Mouse (Mus musculus) heart, adult 9 months (tissue): ENCODE measurements at regions not wholly inside any gene's neighbourhood (a gene's known extent, or its start where the extent isn't known, plus 50 kb on each side); places are given as distances from the start of the nearest gene placed in this dataset.

Source experiments
- DNase-seq, 2 experiments: peaks; one replicate each; pipeline ENCODE4 v3.0.0; 2022; ENCODE audit warnings: low spot score in 2 of 2

DNA sequence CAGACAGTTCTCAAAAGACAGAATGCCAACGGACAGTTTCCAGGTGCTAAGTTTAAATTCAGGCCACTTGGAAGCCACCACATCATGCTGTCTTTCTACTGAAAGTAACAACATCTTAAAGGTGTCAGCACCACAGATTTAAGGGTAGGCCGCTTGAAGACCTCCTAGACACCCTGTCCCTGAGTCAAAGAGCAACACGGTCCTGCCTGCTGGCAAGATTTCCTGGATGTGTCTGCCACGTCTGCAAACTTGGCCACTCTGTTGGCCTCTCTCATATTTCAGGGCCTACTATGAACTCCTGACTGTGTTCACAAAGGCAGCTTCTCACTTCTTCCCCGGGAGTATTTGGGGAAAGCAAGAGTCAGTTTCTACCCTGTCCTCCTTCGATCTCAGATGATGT is 194.7 kb upstream of the Esrrg start:
- DNase-seq = no peak

DNA sequence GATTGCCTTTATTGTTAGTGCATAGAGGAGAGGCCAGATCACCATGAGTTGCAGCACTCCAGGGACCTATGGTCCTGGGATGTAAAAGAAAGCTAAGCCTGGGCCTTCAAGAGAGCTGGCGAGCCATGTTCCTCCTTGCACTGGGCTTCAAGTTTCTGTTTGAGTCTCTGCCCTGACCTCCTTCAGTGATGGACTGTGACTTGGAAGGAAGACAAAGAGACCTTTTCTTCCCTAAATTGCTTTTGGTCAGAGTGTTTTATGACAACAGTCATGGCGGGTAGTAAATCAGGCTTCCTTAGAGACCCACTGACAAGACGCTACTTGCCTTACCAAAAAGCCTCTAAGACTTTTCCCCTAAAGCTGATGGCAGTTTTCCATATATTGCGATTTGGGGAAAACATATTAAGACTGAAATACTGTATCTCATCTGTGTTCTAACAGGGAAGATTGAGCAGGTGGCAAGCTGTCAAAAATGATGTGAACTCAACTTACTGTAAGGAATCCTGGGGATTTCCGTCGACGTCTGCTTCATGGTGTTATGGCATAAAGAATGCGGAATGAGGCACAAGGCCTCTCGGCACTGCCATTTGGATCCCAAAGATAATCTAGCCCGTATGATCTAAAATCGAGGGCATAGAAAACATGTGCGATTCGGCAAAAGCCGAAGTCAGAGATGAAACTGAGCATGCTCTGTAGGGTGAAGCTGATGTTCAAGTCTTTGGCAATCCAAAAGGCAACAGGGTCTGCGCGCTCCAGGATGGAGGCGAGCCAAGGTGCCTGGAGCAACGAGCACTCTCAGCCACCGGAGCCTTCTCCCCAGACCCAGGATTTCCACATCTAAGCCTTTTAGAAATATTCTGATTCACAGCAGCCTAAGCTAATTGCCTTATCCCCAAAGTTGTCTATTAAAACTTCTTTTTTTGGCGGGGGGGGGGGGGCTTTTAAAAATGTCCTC is 190.1 kb upstream of the Esrrg start:
- DNase-seq = no peak

- DNase-seq = no peak
These were observed 179.9 kb upstream of the Esrrg start for GRCm38 (mm10) chr1:187428536-187429215.

DNA sequence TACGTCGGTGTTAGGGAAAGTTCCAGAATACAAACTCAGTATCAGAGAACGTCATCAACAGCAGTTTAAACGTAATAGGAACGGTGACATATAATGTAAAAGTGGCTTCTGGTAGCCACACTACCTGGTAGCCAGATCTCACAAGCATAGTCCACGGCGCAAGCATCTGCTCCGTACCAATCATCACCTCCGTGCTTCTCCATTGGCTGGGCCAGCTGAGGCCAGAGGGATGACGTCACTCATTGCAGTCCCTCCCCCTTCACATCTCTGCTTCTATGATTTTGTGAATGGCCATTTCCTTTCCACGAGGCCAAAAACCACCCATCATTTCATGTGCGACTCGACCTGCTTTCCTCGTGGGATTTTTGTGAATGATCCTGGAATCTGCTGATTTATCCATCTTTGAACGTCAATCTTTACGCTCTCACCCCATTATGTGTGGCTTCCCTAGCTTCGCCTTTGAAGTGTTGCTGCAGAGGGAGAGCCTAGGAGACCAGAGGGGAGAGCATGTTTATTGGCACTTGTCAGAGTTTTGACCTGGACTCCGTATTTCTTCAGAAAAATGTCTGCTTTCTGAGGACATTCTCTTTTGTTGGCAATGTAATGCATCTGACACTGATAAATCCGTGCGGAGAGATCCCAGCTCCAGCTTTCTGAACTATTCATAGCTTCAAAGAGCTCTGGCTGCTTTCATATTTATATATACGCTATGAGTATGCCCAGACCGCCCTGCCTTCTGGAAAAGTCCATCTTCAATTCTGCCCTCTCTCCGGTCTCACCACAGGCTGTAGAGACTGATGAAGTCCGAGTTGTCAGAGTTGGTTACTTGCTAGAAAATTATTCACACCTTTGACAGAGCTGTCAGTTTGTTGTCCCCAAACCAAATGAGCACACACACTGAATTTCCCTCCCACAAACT is 174.6 kb upstream of the Esrrg start:
- DNase-seq = no peak

GRCm38 (mm10) chr1:187439170-187439914 is 169.2 kb upstream of the Esrrg start:
- no peak for DNase-seq

DNA sequence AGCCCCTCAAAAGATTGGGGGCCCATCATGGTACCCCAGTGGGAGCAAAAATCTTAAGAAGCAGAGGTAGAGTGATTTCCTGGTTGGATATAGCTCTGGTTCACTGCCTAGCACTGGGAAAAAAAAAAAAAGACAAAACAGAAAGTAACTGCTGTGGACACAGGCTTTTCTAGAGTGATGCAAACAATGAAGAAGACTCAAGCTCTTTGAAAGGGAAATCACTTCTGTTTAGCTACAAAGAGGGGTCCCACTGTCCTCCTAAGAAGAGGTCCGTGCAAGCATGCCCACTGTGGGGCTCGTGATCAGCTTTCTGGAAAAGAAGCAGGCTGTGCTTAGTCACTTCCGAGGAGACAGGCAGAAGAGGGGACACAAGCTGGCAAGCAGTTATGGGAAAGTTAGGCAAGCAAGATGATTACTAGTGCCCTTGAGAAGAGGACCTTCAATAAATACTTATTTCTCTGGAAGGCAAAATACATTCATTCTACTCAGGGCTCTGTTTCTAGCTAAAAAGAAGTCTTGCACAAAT is 166.9 kb upstream of the Esrrg start:
- DNase-seq = no peak

- no peak for DNase-seq
These were observed 162.1 kb upstream of the Esrrg start for GRCm38 (mm10) chr1:187446511-187446910.

DNA sequence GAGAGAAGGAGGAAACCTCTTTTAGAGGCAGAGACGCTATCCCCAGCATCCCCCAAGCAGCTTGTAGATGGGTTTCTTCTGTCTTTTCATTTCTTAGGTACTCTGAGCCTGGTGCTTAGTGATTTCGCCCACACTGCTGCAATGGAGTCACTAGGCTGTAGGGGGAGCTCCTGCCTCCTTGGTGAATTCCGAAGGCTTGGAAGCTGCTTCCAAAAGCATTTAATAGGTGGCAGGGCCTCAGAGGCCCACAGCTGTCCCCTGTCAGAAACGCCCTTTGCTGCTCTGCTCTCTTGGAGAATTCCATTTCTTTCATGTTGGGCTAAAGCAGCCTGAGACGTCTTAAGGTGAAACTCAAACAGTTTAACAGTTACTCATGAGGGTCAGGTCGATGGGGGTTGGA is 160.4 kb upstream of the Esrrg start:
- DNase-seq = peak in 1 of 2 experiments; percentile 31

GRCm38 (mm10) chr1:187450106-187450505 is 158.5 kb upstream of the Esrrg start:
- no peak for DNase-seq

DNA sequence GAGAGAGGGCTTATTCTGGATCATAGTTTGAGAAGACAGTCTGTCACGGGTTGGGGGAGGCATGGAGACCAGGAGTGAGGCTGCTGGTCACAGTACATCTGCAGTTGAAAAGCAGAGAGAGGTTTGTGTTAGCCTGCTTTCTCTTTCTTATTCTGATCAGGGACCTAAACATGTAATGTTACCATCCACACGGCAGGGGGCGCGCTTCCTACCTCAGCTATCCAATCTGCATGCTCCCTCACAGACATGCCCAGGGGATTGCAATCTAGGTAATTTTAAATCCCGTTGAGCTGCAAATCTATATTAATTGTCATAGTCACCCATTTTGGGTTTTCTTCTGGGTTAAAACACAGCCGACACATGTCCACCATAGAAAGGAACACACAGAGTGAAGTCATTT is 156.4 kb upstream of the Esrrg start:
- DNase-seq = peak in 1 of 2 experiments; percentile 3

DNA sequence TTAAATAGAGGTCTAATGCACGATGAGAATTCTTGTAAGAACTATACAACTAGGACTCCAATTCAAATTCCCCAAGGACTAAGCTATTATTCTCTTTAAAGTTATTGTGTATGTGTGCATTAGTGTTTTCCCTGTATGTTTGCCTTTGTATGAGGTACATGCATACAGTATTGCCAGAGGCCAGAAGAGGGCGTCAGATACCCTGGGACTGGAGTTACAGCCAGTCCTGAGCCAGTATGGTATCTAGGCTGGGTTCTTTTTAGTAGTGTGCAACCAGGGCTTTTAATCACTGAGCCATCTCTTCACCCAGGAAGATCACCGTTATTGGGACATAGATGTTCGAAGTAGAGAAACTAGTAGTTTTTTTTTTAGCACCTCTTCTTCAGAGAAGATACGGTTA is 154.2 kb upstream of the Esrrg start:
- peak in 1 of 2 experiments; percentile 1 for DNase-seq

DNA sequence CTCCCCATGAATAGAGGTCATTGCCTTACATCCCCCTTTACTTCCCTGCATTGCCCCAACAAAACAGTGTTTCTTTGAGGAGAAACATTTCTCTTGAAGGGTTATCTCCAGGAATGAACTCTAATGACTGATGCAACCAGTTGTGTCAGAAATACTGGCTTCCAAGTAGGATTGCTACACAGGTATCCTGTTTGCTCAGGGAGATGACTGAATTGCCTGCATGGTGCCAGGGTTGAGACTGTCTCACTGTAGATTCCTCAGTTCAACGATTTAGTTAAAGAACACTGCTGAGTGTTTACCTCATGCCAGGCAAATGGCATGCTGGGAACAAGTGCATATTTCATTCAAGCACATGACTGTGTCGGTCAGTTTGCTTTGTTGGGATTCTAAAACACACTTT is 123.8 kb upstream of the Esrrg start:
- DNase-seq = no peak

GRCm38 (mm10) chr1:187487948-187488690 is 120.5 kb upstream of the Esrrg start:
- DNase-seq = no peak

GRCm38 (mm10) chr1:187489452-187489851 is 119.1 kb upstream of the Esrrg start:
- no peak for DNase-seq

GRCm38 (mm10) chr1:187505368-187505767 is 103.2 kb upstream of the Esrrg start:
- DNase-seq = no peak

DNA sequence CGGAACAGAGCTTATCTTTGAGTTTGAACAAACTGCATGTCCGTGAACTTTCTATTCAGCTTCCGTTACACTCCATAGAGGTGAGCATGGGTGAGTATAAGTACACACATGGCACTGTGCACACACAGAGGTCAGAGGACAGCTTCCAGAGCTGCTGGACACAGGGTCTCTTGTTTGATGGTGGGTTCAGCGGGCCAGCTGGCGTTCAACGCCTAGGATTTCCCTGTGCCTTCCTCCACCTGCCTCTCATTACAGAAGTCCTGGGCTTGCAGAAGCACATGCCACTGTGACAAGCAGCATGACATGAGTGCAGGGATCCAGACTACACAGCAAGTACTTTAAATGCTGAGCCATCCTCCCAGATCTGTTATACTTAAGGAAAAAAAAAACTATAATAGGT is 101.4 kb upstream of the Esrrg start:
- no peak for DNase-seq

DNA sequence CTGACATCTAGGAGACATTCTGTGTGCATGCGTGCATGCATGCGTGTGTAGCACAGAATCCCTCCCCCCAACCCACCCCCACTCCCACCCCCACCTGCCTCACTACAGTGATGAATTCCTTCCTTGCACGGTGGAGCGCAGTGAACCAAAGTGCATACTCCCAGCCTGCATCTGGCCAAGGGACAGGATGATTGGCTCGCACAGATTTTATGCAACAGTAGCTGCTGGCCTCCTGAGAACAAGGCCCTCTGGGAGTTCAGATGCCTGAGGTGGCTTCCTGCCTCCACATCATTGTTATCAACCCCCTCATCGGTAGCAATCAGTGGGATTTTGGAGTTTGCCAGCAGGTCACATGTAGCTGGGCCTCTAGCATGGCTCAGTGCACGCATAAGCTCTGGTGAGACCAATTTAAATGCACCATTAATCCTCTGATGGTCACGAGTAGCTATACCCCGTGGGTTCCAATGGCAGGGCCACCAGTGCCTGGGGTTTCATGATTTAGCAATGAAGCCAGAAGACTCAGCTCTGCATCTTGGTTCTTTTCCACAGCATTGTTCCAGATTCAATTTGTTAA is 77.2 kb upstream of the Esrrg start:
- DNase-seq = no peak

- no peak for DNase-seq
These were observed 72.3 kb upstream of the Esrrg start for GRCm38 (mm10) chr1:187536263-187536662.

DNA sequence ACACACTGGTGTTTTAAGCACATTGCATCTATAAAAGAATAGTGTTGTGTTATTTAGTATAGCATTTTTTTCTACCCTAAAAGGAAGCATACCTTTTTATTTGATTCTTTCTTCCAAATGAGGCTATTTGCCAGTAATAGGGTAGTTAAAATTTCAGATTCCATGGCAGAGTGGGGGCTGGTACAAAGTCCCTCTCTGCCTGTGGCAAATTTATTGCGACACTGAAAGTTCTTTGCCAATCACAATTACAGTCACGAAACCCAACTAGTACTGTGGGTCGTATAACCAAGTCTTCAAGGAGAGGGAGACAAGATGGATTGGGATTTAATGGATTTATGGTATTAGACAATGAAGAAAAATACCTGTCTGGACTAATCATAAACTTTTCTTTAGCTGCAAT is 51.9 kb upstream of the Esrrg start:
- no peak for DNase-seq
